Mouse (Mus musculus): ENCODE measurements around the gene Tnfrsf1a. TPM values are rescaled to one million over a fixed set of nuclear protein-coding genes. Genes with fewer than 3 reads are reported as not detected.

Gene Tnfrsf1a
- polyA plus RNA-seq, 1 experiment = 149 TPM

DNA sequence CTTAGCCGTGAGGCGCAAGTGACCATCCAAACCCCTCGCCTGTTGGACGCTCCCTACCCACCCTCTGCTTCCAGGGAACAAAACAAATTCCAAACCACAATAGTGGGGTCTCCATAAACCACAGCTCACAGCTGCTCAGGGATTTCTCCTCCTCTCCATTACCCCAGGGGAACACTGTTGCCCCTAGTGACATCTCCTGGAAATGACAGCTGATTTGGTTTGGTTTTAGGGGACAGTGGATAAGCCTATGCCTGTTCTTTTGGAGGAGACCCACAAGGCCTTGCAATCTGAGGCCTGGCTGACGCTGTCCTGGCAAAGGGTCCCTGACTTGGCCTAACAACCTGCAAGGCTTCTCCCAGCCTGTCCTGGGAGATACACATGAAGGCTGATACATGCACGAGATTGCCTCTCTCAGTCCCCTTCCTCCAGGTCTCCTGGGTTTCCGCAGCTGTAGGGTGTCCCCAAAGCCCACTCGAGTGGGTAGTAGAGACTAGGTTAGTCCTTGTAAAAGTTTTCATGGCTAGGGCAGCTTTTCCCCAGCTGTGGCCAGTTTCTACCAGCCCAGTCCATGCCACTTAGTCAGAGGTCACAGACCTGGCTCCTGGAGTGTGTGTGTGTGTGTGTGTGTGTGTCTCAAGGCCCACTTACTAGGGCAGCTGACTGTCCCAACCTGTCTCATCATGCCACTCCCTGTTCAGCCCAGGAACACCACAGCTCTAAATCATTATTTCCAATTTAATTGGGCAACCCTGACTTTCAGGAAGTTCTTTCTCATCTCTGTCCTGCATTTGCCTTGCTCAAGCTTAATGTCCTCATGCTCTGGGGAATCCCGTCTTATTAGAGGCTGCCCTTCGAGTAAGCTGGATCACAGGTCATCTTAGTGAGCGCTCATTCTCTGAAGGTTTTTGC, 36.2 kb downstream of the Tnfrsf1a start:
- no peaks in the 10 kb centered on the region for H3K36me3 ChIP-seq (ENCODE audit: control insufficient read depth, insufficient read depth, low read length)
- DNase-seq = peak; percentile 65
- WGBS = 89% methylated on average over 11 of the region's 11 CpGs

DNA sequence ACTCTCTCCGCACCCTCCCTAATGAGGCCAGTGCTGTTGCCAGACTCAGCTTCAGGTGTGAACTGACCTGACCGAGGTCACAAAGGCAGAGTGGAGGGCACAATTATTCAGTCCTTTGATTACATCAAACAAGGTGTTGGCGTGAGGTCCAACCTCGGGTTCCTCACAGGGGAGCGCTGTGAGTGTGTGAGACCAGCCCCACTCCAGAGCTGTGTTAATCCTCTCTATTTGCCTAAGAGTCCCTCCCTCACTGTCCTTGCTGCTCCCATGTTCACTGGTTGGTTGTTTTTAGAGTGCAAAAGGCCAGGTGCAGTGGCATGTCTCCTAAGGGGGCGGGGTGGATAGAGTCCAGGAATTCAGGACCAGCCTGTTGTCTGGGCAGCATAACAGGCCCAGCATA, 36.9 kb downstream of the Tnfrsf1a start:
- no peaks in the 10 kb centered on the region for H3K27me3 ChIP-seq (ENCODE audit: control insufficient read depth, insufficient read depth, low read length)
- peaks cover 11% of the 10 kb centered on the region for H3K4me1 ChIP-seq (replicated peaks; ENCODE audit: control insufficient read depth, insufficient read depth, low read length)
- H3K36me3 ChIP-seq (ENCODE audit: control insufficient read depth, insufficient read depth, low read length) = no peaks in the 10 kb centered on the region
- no peak for DNase-seq
- no peak overlapping the region for H3K4me3 ChIP-seq (ENCODE audit: control insufficient read depth, insufficient read depth, low read length)
- TF ChIP-seq POLR2A (IDR thresholded peaks at IDR 0.05; ENCODE audit: control insufficient read depth, extremely low read depth, insufficient read depth, low read length, poor library complexity) (no peak), CTCF (IDR thresholded peaks at IDR 0.05; ENCODE audit: borderline replicate concordance, control insufficient read depth, extremely low read depth, insufficient read depth, low read length, poor library complexity) (no peak)
- 90% methylated on average over 6 of the region's 6 CpGs for WGBS
- H3K27ac ChIP-seq (ENCODE audit: control insufficient read depth, insufficient read depth, low read length) = no peak overlapping the region

More for the DNA sequence above, 36.2 kb downstream of the Tnfrsf1a start:
- peaks cover 11% of the 10 kb centered on the region for H3K4me1 ChIP-seq (replicated peaks; ENCODE audit: control insufficient read depth, insufficient read depth, low read length)
- peaks cover 3% of the 10 kb centered on the region; the same call in 1 of the 2 replicates for H3K27me3 ChIP-seq (ENCODE audit: control insufficient read depth, insufficient read depth, low read length)
- TF ChIP-seq POLR2A (IDR thresholded peaks at IDR 0.05; ENCODE audit: control insufficient read depth, extremely low read depth, insufficient read depth, low read length, poor library complexity) (no peak), CTCF (IDR thresholded peaks at IDR 0.05; ENCODE audit: borderline replicate concordance, control insufficient read depth, extremely low read depth, insufficient read depth, low read length, poor library complexity) (no peak)
- no peak overlapping the region for H3K4me3 ChIP-seq (ENCODE audit: control insufficient read depth, insufficient read depth, low read length)
- no peak overlapping the region for H3K27ac ChIP-seq (ENCODE audit: control insufficient read depth, insufficient read depth, low read length)

DNA sequence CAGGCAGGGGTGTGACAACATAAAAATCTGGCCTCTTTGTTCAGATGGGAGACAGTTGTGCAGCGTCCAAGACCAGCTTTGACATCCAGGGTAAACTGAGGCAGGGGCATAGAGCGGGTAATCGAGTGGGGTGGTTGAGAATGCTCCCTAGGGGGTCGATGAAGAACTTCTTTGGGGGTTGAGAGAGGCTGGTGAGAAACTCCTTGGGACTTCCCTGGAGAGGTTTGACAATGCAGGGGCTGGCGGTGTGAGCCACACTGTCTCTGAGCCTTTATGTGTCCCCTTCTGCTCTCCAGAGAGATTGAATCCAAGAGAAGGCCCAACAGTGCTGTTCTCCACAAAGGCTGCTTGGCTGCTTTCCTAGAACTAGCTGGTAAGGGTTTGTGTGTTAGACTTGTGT, 40.7 kb downstream of the Tnfrsf1a start:
- Histone ChIP-seq H3K4me3 (ENCODE audit: control insufficient read depth, insufficient read depth, low read length) (no peak overlapping the region), H3K27ac (ENCODE audit: control insufficient read depth, insufficient read depth, low read length) (no peak overlapping the region), H3K27me3 (ENCODE audit: control insufficient read depth, insufficient read depth, low read length) (no peaks in the 10 kb centered on the region), H3K36me3 (ENCODE audit: control insufficient read depth, insufficient read depth, low read length) (no peaks in the 10 kb centered on the region), H3K4me1 (replicated peaks; ENCODE audit: control insufficient read depth, insufficient read depth, low read length) (peaks cover 2% of the 10 kb centered on the region)
- 84% methylated on average over 5 of the region's 5 CpGs for WGBS
- TF ChIP-seq CTCF (IDR thresholded peaks at IDR 0.05; ENCODE audit: borderline replicate concordance, control insufficient read depth, extremely low read depth, insufficient read depth, low read length, poor library complexity) (no peak), POLR2A (IDR thresholded peaks at IDR 0.05; ENCODE audit: control insufficient read depth, extremely low read depth, insufficient read depth, low read length, poor library complexity) (no peak)
- no peak for DNase-seq

DNA sequence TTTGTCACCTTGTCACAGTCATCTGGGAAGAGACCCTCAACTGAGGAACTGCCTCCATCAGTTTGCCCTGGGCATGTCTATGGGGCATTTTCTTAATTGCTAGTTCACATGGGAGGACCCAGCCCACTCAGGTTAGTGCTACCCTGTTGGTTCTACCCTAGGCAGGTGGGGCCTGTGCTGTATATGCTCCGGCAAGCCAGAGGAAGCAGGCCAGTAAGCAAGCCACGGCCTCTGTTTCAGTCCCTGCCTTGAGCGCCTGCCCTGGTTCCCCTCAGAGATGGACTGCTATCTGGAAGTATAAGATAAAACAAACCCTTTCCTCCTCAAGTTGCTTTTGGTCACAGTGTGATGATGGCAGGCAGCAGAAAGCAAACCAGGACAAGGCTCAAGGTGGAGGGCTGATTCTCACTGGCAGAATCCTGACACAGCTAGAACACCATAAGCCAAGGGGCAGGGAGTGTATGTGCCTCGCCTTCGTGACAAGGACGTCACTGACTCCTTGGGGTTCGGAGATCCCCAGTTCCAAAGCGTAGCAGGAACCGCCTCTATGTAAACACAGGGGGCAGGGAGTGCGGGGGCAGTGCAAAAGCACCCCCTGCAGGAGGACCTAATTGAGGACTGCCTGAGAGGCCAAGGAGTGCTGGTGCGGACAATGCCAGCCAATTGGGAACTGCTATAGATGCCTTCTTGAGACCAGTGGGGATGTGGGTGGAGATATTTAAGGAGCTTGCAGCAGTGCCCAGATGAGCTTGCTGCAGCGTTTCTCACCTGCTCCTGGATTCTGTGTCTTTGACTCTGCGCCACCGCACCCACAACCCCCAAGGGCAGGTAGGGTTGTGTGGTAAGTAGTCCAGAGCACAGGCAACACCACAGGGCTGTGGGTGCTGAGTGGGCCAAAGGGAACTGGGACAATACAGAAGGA, 56.6 kb downstream of the Tnfrsf1a start:
- Histone ChIP-seq H3K27me3 (ENCODE audit: control insufficient read depth, insufficient read depth, low read length) (no peaks in the 10 kb centered on the region), H3K27ac (ENCODE audit: control insufficient read depth, insufficient read depth, low read length) (no peak overlapping the region), H3K36me3 (ENCODE audit: control insufficient read depth, insufficient read depth, low read length) (no peaks in the 10 kb centered on the region), H3K4me1 (replicated peaks; ENCODE audit: control insufficient read depth, insufficient read depth, low read length) (no peaks in the 10 kb centered on the region), H3K4me3 (ENCODE audit: control insufficient read depth, insufficient read depth, low read length) (no peak overlapping the region)
- DNase-seq = no peak
- 93% methylated on average over 14 of the region's 14 CpGs for WGBS
- no peak for TF ChIP-seq POLR2A (IDR thresholded peaks at IDR 0.05; ENCODE audit: control insufficient read depth, extremely low read depth, insufficient read depth, low read length, poor library complexity)
- TF ChIP-seq CTCF (IDR thresholded peaks at IDR 0.05; ENCODE audit: borderline replicate concordance, control insufficient read depth, extremely low read depth, insufficient read depth, low read length, poor library complexity) = no peak

DNA sequence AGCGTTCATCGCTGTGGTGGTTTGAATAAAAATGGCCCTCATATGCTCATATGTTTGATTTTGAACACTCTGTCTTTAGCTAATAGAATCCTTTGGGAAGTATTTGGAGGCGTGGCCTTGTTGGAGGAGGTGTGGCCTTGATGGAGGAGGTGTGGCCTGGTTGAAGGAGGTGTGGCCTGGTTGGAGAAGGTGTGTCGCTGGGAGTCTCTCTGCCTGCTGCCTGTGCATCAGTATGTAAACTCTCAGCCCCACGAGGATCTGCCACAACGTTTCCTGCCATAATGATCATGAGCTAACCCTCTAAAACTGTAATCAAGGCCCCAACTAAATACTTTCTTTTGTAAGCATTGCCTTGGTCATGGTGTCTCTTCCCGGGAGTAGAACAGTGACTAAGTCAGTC, 58.1 kb downstream of the Tnfrsf1a start:
- no peaks in the 10 kb centered on the region for H3K27me3 ChIP-seq (ENCODE audit: control insufficient read depth, insufficient read depth, low read length)
- H3K36me3 ChIP-seq (ENCODE audit: control insufficient read depth, insufficient read depth, low read length) = no peaks in the 10 kb centered on the region
- no peak overlapping the region for H3K27ac ChIP-seq (ENCODE audit: control insufficient read depth, insufficient read depth, low read length)
- TF ChIP-seq CTCF (IDR thresholded peaks at IDR 0.05; ENCODE audit: borderline replicate concordance, control insufficient read depth, extremely low read depth, insufficient read depth, low read length, poor library complexity) = no peak
- TF ChIP-seq POLR2A (IDR thresholded peaks at IDR 0.05; ENCODE audit: control insufficient read depth, extremely low read depth, insufficient read depth, low read length, poor library complexity) = no peak
- H3K4me3 ChIP-seq (ENCODE audit: control insufficient read depth, insufficient read depth, low read length) = no peak overlapping the region
- WGBS = 90% methylated on average over 7 of the region's 7 CpGs
- no peak for DNase-seq
- no peaks in the 10 kb centered on the region for H3K4me1 ChIP-seq (replicated peaks; ENCODE audit: control insufficient read depth, insufficient read depth, low read length)

DNA sequence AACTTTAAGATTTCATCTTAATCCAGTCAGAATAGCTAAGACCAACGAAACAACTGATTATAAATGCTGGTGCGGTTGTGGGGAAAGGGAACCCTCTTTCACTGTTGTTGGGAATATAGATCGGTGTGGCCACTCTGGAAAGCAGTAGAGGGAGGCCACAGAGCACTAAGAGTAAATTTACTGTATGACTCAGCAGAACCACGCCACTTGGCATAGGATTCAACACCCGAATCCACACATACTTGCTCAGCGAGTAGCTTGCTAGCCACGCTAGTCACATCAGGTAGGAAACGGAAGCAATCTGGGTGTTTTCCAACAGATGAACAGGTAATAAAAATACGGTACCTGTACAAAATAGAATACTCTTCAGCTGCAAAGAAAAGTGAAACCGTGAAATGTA, 58.5 kb downstream of the Tnfrsf1a start:
- Histone ChIP-seq H3K4me3 (ENCODE audit: control insufficient read depth, insufficient read depth, low read length) (no peak overlapping the region), H3K27me3 (ENCODE audit: control insufficient read depth, insufficient read depth, low read length) (no peaks in the 10 kb centered on the region), H3K27ac (ENCODE audit: control insufficient read depth, insufficient read depth, low read length) (no peak overlapping the region), H3K36me3 (ENCODE audit: control insufficient read depth, insufficient read depth, low read length) (no peaks in the 10 kb centered on the region), H3K4me1 (replicated peaks; ENCODE audit: control insufficient read depth, insufficient read depth, low read length) (no peaks in the 10 kb centered on the region)
- DNase-seq = no peak
- WGBS = 90% methylated on average over 10 of the region's 10 CpGs
- no peak for TF ChIP-seq POLR2A (IDR thresholded peaks at IDR 0.05; ENCODE audit: control insufficient read depth, extremely low read depth, insufficient read depth, low read length, poor library complexity)
- no peak for TF ChIP-seq CTCF (IDR thresholded peaks at IDR 0.05; ENCODE audit: borderline replicate concordance, control insufficient read depth, extremely low read depth, insufficient read depth, low read length, poor library complexity)

Measured in thymus, adult 2 months (tissue).